Mouse (Mus musculus) liver, embryonic 14 days (tissue): ENCODE results near the gene Gck. TPM values are rescaled to one million over a fixed set of nuclear protein-coding genes. Genes with fewer than 3 reads are reported as not detected.

ENCODE experiments used
- polyA plus RNA-seq: library from polyadenylated mRNA; depleted of rRNA; stranded (reverse); fragments of >200 nt; gene quantifications from 2 replicates; pipeline ENCODE4 v1.2.3, GENCODE M21; 2012; rRNA removed

The Gck gene
- 0.08 and 0.11 TPM in 2 replicates for polyA plus RNA-seq

DNA sequence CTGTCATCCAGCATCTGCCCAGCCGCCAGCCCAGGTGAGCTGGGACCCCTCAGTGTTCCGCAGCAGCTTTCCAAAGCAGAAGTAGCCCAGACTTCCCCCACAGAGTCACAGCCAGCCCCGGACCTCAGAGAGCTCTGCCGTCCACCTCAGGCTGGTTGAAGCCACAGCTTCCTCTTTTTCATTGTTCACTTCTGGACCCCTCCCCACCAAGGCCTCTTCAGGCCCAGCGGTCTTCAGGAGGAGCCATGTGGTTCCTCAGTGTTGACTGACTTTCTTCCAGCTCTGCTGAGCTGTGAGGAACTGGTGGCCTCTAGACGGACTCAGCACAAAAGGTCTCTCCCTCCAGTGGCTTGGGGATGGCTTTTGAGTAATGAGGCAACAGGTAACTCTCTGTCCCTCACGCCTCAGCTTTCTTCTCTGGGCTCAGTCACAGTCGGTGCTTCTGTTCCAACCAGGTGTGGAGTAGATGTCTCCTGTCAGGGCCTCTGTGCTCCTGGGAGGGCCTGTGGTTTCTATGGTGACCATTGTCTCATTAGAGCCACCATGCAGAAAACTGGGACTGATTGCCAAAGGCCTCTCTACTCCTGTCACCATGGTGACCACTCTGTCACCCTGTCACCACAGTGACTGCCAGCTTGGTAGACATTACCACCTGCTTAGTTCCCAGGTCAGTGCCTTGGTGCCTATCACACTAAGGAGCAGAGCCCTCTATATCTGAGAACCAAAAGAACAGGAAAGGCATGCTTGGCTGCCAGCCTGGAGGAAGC lies at the start of gene Gck:
Gck (minus strand) TSS at position 496 of the 767 bp plus-strand sequence.

DNA sequence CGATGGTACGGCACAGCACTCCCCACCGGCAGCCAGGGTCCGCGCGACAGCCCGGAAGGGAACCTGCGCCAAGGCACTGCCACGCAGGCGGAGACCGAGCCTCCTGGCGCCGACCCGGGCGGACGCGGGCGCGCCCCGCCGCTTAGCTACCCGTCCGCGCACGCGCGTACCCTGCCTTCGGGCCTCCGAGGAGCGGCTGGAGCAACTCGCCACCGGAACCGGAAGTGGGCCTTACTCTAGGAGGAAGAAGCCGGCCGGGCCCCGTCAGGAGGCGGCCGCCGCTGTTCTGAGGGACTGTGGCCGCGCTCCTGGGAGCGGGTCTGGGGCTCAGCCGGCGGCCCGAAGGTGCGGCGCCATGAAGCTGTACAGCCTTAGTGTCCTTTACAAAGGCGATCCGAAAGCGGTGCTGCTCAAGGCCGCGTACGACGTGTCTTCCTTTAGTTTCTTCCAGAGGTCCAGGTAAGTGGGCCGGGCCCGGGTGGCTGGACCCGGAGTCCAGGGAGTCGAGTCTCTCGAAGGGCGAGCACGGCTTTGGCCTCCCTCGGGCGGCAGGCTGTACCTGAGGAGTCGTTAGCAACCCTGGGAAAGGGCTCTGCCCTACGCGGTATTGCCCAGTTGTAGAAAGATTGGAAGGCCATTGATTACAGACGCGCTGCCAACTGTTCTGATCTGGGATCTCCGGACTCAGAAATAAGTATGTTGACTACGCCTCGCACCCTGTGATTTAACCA lies 5.8 kb upstream of the Gck start, which contains the start of gene Ykt6:
Ykt6 (plus strand) TSS at position 148 of the 731 bp plus-strand sequence.

DNA sequence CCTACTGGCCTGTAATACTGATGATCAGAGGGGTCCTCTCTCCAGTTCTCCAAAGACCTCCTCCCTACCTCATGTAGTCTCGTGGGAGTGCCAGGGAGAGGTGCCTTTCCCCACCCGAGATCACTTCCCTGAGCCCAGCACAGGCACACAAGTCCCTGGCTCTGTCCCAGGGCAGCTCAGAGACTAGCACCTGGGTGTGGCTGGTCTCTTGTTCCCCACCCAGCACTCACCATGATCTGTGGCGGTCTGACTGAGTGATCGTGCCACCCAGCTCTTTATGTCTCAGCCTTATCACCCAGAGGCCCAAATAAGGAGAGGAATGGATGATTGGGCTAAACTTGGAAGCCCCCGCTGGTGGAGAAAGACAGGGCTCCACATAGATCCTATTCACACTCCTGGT lies 51.4 kb downstream of the Gck start, which contains the start of gene Myl7:
Myl7 (minus strand) TSS at position 252 of the 400 bp plus-strand sequence.

DNA sequence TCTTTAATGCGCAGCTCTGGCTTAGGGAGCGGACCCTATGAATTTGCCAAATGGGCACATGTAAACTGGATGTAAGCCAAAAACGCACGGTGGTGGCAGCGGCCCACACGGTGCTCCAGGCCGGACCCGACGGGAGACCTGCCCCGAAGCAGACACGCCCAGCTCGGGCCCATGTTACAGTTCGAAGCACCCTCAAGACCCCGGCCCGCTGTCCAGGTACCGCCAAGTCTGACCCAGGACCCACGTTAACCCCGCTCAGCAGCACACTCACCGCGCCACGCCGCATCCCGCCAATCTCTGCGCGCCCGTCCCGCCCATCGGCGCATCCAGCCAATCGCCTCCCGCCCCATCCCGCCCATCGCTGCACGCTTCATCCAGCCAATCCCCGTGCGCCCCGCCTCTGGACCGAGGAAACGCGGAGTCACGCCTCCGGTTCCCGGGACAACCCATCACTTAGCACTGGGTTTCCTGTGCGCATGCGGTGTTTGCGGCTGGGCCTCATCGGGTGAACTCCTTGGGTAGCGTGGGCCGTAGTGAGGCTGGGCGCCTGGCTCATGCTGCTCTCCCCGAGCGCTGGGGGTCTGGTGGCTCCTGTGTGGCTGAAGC lies 71.9 kb downstream of the Gck start, which contains the start of gene Pold2:
Pold2 (minus strand) TSS at position 372 of the 606 bp plus-strand sequence.

DNA sequence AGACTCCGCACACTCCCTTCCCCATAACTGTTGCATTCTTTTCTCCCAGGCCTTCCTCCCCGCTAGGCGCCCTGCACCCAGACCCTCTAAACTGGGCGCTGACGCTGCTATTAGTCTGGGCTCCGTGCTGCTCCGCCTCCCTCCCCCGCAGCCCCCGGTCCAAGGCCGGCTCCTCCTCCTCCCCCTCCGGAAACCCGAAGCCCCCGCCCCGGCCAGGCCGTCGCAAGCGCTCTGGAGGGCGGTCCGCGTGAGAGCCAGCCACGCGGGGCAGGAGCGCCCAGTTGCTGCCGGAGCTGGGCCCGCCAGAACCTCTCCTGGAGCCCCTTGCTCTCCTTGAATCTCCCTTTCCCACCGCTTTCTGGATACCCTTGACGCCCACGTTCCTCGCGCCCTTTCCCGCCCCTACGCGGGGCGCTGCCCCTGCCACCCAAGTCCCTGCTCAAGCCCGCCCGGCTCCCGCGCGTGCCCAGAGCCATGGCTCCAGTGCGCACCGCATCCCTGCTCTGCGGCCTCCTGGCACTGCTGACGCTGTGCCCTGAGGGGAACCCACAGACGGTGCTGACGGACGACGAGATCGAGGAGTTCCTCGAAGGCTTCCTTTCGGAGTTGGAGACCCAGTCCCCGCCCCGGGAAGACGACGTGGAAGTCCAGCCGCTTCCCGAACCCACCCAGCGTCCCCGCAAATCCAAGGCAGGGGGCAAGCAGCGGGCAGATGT lies 88.0 kb downstream of the Gck start, which contains the start of gene Aebp1:
Aebp1 (plus strand) TSS at position 270 of the 716 bp plus-strand sequence.

Other genes starting within 250 kb of the Gck start
- 54.2 and 58.9 TPM in 2 replicates for gene Mrps24, start 234.4 kb downstream of the Gck start, polyA plus RNA-seq
- 3.1 and 3.6 TPM in 2 replicates for gene Urgcp, start 187.7 kb downstream of the Gck start, polyA plus RNA-seq
- gene Dbnl, start 161.6 kb downstream of the Gck start, polyA plus RNA-seq, result 30.3 and 34.5 TPM in 2 replicates
- 0.22 and 1.6 TPM in 2 replicates for gene Pgam2, start 146.3 kb downstream of the Gck start, polyA plus RNA-seq
- gene Polm, start 112.1 kb downstream of the Gck start, polyA plus RNA-seq, result 3.5 and 3.8 TPM in 2 replicates
- gene Aebp1, start 88.1 kb downstream of the Gck start, polyA plus RNA-seq, result 3.0 and 3.2 TPM in 2 replicates
- 50.3 and 52.3 TPM in 2 replicates for gene Pold2, start 71.8 kb downstream of the Gck start, polyA plus RNA-seq
- gene Myl7, start 51.3 kb downstream of the Gck start, polyA plus RNA-seq, result 3.1 TPM in 2 replicates
- gene Ykt6, start 5.6 kb upstream of the Gck start, polyA plus RNA-seq, result 17.9 and 20.3 TPM in 2 replicates
- gene Camk2b, start 116.3 kb upstream of the Gck start, polyA plus RNA-seq, result 0.37 and 0.43 TPM in 2 replicates
- gene A730071L15Rik, start 249.9 kb upstream of the Gck start, polyA plus RNA-seq, result 0.06 TPM in 2 replicates